Mouse (Mus musculus): ENCODE results near the gene Numb.

Numb gene

DNA sequence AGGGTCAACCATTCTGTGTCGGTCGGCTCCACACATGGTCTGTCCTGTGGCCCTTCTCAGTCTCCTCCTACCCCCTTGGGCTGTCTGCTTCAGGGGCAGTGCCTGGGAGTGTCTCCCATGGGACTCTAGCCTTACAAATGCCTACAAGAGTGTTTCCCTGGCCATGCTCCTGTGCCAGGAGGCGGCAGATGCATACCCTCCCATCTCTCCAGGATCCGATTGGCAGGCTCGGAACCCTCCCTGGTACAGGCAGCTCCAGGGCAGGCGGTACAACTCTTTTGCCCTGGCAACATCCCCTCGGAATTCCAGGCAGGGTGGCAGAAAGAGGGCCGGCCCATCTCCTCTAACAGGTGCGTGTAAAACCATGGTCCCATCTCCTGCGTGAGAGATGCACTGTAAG, 139.1 kb downstream of the Numb start:
- peak; percentile 3 for DNase-seq (ENCODE audit: low spot score)

DNA sequence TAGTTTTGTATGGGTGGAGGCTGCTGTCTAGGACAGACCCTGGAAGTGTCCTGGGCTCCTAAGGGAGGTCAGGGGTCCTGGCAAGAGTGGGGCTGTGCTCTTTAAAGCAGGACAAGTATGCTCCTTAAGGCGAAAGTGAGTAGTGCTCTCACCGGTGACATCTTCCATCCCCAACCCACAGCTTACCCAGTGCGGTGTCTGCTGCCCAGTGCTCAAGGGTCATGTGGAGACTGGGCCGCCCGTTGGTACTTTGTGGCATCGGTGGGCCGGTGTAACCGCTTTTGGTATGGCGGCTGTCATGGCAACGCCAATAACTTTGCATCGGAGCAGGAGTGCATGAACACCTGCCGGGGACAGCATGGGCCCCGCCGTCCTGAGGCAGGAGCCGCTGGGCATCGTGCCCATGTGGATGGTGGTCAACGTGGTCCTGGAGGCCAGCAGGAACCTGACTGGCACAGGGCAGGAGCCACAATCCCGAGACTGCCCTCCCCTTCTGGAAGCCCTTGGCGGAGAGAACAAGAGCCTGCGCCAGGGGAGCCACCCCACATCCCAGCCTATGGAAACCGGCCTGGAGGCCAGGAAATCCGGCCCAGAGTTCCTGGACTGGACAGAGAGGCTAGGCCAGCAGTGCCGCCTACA, 140.0 kb downstream of the Numb start:
- peak; percentile 3 for DNase-seq (ENCODE audit: low spot score)

DNA sequence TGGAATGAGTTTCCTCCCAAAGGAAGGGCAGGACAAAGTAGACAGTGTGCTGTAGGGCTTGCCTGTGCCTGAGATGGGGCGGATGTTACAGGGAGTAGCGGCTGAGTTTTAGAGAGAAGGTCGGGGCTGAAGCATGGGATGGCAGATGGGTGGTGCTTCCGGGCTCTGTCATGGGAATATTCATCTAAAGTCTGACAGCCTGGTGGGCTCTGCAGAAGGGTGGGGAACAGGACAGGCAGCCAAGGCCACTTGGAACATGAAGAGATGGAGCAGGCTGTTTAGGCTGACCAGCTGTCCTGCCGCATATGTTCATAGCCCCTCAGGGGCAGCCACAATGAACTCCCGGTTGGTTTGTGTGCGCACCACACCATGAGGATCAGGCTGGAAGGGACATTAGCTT, 140.5 kb downstream of the Numb start:
- no peak for DNase-seq (ENCODE audit: low spot score)

DNA sequence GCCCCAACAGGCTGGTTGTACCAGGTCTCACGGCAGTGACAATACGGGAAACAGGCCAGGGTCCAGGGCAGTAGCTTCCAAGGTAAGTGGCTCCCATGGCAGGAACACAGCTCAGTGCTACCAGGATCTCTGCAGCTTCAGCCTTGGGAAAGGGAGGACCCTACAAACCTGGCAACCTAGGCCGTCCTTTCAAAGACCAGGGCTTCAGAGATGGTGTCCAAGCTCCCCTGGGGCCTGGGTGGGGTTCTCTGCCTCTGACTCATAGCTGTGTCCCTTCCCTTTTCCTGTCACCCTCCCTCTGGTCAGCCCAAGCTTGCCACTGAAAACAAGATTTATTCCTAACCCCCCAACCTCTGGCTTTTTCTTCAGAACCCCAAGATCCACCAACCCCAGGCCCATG, 141.6 kb downstream of the Numb start:
- no peak for DNase-seq (ENCODE audit: low spot score)

DNA sequence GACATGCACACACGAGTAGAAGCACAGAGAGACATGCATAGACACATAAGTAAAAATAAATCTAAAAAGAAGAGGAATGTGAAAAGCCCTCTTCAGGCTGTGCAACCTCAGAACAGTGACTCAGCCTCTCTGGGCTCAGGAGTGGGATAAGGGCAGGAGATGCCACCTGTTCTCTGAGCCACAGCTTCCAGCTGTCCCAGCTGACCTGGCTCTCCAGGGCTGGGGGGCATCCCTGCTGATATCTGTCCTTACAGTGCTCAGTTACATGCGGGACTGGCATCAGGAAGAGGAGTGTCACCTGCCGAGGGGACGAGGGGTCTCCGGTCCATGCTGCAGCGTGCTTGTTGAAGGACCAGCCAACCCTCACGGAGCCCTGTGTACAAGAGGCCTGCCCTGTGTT, 145.0 kb downstream of the Numb start:
- no peak for DNase-seq (ENCODE audit: low spot score)

DNA sequence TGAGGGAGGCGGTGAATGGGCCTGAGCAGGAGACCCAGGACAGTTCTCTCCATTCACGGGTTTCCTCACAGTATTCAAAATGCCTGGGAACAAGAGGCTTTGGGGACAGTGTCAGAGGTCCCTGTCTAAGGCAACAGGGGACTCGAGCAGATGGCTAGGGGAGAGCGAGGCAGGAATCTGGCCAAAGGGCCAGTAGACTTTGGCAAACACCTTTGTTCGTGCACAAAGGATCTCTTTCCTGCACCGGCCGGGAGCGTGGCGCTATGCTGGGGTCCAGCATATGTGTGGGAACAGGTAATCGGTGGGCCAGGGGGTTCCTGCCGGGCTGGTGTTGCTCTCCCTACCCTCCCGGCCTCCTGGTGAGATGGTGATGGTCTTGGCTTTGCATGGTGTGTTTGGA, 146.1 kb downstream of the Numb start:
- DNase-seq (ENCODE audit: low spot score), result no peak

DNA sequence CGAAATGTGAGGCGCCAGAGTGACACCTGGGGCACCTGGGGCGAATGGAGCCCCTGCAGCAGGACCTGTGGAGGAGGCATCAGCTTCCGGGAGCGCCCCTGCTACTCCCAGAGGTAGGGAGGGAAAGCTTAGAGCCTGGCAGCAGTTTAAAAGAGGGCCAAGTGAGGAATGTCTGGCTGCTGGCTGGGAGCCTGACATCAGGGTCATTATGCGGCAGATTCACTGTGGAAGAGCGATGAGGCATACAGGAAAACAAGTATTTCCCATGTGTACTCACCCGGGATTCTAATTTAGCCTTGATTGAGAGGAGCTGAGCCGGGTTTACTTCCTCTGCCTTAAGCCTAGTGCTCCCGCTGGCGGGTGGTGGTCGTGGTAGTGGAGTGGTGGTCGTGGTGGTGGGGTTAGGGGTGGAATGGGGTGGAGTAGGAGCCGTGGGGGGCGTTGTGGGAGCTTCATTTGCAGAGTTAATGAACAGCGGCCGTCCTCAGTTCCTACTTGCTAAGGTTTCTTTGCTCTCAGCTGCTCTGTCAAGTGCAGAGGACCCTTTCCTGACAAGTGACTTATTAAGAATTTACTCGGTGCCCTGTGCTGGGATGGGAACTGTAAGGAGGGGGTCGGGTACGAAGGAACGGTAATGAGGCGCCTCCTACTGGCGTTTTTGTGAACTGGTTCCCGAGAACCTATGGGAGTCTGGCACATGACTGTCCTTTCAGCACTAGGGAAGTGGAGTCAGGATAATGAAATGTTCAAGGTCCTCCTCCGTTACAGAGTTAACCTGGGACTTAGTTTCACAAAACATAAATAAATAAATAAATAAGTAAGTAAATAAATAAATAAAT, 151.1 kb downstream of the Numb start:
- peak; percentile 57 for DNase-seq (ENCODE audit: low spot score)

DNA sequence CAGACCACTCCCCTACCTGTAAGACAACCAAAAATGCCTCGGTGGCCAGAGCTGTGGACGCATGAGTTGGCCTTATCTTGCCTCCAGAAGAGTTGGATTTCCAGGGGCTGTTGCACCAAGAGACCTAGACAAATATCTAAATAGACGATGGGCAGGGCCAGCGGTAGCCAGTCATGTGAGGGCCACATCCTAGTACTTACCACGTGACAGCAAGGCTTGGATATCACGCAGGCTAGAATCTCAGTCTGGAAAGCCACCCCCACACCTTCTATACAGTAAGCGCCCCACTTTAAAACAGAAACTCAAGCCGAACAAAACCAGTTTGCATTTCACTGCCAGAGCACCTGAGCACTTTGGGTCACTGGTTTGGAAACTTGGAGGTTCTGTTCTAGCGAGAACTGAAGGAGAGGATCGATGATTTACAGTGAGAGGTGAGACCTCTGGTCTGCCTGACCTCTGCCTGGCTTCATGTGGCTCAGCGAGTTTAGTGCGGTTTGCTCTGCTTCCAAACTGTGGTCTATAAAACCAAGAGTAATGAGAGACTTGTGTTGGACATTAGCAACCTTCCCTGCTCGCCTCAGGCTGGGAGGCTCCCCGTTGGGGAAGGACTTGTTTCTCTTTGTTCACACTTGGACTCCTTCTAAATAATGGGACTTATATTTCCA, 153.4 kb downstream of the Numb start:
- no peak for DNase-seq (ENCODE audit: low spot score)

DNA sequence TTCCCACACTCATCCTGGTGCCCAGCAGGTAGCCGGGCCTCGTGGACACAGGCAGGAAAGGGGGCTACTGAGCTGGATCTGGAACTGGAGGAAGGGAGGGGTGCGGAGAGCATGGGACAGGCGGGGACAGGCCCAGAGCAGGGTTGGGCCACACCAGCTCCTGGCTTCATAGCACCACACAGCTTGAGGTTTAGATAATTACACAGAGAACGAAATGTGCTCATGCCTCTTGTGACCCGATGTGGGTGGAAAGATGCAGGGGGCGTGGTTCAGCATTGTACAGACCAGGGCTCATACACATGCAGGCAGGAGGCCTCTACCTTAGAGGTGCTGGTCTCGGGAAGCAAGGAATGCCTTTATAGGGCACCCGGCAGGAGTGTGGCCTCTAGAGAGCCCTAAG, 153.9 kb downstream of the Numb start:
- DNase-seq (ENCODE audit: low spot score), result no peak

DNA sequence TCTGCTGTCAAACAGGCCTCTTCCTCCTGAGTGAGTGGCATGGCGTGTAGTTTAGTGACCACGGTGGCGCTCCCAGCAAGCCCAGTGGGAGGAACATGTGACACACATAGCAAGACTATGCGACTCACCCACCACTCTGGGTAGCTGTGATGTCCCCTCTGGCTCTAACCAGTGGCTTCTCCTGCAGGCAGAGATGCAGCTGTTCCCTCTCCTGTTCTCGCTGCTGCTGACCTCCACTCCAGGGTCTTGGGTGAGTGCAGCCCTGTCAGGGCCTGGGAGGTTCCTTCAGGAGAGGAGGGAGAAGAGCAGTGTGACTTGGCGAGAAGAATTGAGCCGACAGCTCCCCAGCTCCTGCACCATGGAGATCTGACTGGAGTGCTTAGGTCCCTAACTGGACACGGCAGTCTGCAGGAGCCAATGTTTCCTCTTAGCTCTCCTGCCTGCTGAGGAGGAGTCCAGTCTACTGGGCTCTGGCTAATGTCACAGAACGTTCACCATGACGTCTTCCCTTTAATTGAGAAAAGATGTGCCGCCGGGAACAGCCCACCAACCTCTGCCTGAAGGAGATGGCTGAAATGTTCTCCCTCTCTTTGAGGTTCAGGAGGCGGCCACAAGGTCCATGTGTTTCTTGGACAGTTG, 155.7 kb downstream of the Numb start:
- no peak for DNase-seq (ENCODE audit: low spot score)

DNA sequence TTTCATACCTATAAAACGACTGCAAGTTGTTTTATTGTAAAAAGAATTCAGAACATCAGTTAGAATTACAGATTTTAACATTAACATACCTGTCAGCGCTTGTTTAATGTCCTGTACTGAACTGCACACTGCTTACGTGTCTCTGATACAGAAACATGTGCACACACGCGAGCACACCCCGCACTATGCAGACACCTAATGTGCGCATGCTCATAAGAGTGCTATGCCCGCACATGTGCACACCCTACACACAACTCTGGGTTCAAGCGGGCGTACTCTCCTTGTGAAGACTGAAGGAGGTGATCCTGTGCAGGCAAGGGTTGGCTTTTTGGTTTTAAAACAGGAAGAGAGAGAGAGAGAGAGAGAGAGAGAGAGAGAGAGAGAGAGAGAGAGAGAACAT, 157.2 kb downstream of the Numb start:
- DNase-seq (ENCODE audit: low spot score), result no peak

DNA sequence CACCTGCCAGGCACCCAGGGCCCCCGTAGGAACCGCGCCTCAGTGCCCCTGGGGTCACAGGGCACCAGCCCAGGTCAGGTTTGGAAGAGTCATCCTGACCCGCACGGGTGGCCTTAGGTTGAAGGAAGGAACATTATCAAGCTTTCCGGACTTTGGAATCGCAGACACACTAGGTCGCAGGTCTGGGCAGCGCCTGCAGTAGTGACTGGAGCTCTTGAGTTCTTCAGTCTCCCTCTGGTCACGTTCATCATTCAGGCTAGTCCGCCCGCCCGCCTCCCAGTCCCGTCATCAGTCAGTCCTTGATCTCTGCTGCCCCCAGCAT, 157.7 kb downstream of the Numb start:
- DNase-seq (ENCODE audit: low spot score), result peak; percentile 42

DNA sequence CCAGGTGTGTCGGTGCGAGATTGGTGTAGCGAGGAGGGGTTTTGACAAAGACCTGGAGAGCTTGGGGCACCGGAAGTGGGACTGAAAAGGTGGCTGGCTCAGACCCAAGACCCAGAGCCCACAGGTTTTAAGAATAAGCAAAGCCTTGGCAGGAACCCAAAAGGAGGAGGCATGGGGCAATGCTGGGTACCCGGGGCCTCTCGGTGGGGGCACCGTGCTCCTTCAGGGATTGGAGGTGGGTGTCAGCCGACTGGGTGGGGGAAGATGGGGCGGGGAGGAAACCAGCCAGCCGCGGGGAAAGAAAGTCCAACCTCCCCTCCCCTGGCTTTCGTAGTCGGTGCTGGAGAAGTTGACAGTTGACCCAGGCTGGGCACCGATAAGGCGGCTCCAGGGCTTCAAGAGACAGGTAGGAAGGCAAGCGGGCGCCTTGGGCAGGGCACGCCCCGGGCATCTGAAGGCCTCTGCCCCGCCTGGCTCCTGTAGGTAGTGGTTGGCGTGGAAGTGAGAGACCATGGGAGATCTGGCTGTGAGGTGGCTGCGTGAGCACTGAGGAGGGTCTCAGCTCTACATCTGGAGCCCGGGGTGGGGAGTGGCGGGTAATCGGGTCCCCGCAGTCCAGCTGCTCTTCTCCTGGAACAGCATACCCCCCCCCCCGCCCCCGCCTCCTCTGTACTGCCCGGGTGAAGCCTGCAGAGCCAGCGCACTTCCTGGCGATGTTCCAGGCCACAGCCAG, 158.3 kb downstream of the Numb start, which contains the start of gene Papln:
Gene Papln (plus strand): TSS at position 324 of the 733 bp plus-strand sequence.
- DNase-seq (ENCODE audit: low spot score), result peak; percentile 26

DNA sequence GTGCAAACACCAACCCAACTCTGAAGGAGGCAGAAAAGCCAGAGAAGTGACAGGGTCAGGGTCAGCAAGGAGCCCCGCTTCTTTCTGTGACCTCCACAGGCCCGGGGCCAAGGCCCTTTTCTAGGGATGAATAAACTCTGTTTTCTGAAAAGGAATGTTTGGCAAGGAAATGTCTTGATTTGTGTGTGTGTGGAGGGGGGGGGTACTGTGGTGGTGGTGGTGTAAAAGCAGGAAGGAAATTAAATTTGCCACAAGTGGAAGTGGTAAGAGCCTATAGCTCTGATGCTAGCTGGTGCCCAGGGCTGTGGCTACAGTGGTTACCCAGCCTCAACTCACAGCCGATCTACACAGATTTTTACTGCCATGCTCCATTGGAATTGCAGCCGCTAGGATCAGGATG, 159.0 kb downstream of the Numb start:
- peak; percentile 23 for DNase-seq (ENCODE audit: low spot score)

DNA sequence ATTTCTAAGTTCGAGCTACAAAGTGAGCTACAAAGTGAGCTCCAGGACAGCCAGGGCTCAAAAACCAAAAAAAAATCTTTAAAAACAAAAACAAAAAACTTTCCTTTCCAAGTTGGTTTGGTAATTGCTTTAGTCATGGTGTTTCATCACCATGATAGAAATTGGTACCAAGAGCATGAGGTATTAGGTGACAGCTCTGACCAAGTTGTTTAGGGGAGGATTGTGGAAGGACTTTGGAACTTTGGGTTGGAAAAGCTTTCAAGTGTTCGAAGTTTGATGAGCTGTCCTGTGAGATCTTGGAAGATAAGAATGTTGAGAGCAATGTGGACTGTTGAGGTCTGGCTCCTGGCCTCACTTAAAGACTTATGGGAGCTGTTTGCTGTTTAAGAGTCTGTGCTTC, 161.5 kb downstream of the Numb start:
- no peak for DNase-seq (ENCODE audit: low spot score)

DNA sequence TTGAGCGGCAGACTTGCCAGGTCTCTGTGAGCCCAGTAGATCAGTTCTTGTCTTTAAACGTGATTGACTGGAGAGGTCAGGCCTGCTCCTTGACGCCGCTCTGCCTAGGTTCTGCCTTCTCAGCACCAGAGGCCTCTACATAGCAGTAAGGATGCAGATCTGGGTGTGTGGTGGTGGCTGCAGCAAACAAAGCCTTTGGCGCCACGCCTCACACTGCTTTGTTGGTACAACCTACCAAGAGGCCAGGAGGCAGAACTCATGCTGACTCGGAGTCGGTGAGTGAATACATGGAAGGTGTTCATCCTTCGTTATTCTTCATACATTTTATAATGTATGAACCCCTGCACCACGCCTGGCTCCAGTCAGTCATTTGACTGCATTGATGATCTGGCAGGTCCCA, 163.0 kb downstream of the Numb start:
- DNase-seq (ENCODE audit: low spot score), result no peak

DNA sequence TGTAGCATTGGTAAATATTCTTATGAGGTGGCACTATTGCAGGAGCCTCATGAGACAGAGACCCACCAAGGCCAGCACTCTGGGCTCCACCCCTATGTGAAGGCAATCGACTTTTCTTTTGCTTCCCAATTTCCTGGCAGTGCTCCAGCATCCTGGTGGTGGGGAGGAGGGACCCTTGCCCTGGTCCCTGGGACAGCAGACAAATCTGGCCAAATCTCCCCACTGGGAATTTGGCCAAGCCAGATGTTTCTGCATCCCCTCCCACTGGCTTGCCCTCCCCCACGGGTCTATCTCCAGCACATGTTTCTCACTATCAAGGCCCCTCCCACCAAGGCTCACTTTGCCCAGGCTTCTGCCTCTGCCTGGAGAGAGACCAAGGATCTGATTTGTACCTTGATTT, 169.2 kb downstream of the Numb start:
- peak; percentile 54 for DNase-seq (ENCODE audit: low spot score)

DNA sequence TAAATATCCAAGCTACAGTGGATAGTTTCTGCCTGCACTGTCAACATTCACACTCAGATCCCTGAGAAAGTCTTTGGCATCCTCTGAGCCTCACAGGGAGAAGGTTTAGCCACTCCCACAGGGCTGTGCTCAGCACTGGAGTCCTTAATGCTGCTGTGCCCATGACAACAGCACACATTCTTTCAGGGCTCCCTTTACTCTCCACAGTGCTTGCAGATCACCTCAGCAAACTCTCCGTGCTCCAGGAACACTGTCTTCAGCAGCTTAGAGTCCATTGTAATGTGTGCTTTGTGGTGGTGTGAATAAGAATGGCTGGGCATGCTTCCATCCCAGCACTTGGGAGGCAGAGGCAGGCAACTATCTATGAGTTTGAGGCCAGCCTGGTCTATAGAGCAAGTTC, 172.5 kb downstream of the Numb start:
- no peak for DNase-seq (ENCODE audit: low spot score)
